Mouse (Mus musculus) myocyte (in vitro differentiated cells): ENCODE results near the gene Gm9945.

Experiments
- CEBPB ChIP-seq: IDR thresholded peaks from 2 replicates; pipeline ENCODE4 v1.6.1; 2011; ENCODE audit warnings: mild to moderate bottlenecking, moderate library complexity; ENCODE audit not compliant: poor library complexity, insufficient read depth, severe bottlenecking
- E2F4 ChIP-seq: IDR thresholded peaks from one replicate; pipeline ENCODE4 v1.6.1; 2011; ENCODE audit warnings: mild to moderate bottlenecking, control low read depth, moderate library complexity; ENCODE audit not compliant: insufficient read depth
- MAX ChIP-seq: IDR thresholded peaks from one replicate; pipeline ENCODE4 v1.6.1; 2011; ENCODE audit warnings: low read depth, mild to moderate bottlenecking, control low read depth
- MYOD1 ChIP-seq, 3 experiments: IDR thresholded peaks; one replicate each; pipeline ENCODE4 v1.6.1; 2011; ENCODE audit warnings: control low read depth in 2 of 3, low read depth in 2 of 3, mild to moderate bottlenecking in 2 of 3, moderate library complexity in 1 of 3; ENCODE audit not compliant: insufficient read length in 2 of 3, control insufficient read depth in 1 of 3
- MYOG ChIP-seq, 3 experiments: IDR thresholded peaks; one replicate each; pipeline ENCODE4 v1.6.1; 2011; ENCODE audit warnings: control low read depth in 2 of 3, low read depth in 2 of 3, mild to moderate bottlenecking in 2 of 3; ENCODE audit not compliant: insufficient read length in 2 of 3, control insufficient read depth in 1 of 3, insufficient read depth in 1 of 3
- POLR2A ChIP-seq: IDR thresholded peaks from one replicate; pipeline ENCODE4 v1.6.1; 2011; ENCODE audit warnings: low read depth, mild to moderate bottlenecking, control low read depth, moderate library complexity; ENCODE audit not compliant: insufficient read length
- POLR2AphosphoS2 ChIP-seq: IDR thresholded peaks from one replicate; pipeline ENCODE4 v1.6.1; 2011; ENCODE audit warnings: low read depth, control low read depth; ENCODE audit not compliant: insufficient read length
- TCF12 ChIP-seq: IDR thresholded peaks from one replicate; pipeline ENCODE4 v1.6.1; 2011; ENCODE audit warnings: mild to moderate bottlenecking, control low read depth; ENCODE audit not compliant: poor library complexity, insufficient read depth, severe bottlenecking
- TCF3 ChIP-seq: IDR thresholded peaks from one replicate; pipeline ENCODE4 v1.6.1; 2011; ENCODE audit warnings: low read depth, control low read depth; ENCODE audit not compliant: insufficient read length
- USF1 ChIP-seq: IDR thresholded peaks from one replicate; pipeline ENCODE4 v1.6.1; 2011; ENCODE audit warnings: low read depth, mild to moderate bottlenecking, control low read depth, moderate library complexity

DNA sequence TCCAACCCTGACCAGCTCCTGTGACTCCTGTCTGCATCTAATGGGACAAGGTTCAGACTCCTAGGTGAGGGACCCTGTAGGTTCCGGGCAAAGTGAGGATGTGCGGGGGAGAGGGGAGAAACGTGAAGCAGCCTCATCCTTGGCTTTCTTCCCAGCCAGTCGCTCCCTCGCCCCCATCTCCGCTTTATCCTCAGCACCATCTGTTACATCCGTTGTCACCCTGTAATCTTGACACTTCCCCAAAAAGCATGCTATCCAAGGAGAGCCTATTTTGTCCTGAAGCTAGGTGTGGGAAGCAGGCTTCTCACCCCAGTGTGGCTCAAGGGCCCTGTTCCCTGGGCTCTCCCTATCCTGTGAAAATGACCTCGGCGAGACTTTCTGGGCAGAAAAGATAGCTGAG, 43.0 kb downstream of the Gm9945 start:
- TF ChIP-seq USF1 = no peak
- TF ChIP-seq POLR2A = no peak
- TF ChIP-seq MYOD1 (IDR thresholded peaks at IDR 0.05; ENCODE audit: control insufficient read depth in 1 of 3, insufficient read length in 2 of 3, low read depth in 2 of 3) = no peak
- TF ChIP-seq MAX = no peak
- no peak for TF ChIP-seq MYOG (IDR thresholded peaks at IDR 0.05; ENCODE audit: control insufficient read depth in 1 of 3, insufficient read depth in 1 of 3, insufficient read length in 2 of 3, low read depth in 2 of 3)
- no peak for TF ChIP-seq E2F4
- no peak for TF ChIP-seq TCF12
- no peak for TF ChIP-seq CEBPB
- TF ChIP-seq POLR2AphosphoS2 = no peak
- TF ChIP-seq TCF3 = no peak
